Mouse (Mus musculus): ENCODE results near the gene Galnt18.

DNA sequence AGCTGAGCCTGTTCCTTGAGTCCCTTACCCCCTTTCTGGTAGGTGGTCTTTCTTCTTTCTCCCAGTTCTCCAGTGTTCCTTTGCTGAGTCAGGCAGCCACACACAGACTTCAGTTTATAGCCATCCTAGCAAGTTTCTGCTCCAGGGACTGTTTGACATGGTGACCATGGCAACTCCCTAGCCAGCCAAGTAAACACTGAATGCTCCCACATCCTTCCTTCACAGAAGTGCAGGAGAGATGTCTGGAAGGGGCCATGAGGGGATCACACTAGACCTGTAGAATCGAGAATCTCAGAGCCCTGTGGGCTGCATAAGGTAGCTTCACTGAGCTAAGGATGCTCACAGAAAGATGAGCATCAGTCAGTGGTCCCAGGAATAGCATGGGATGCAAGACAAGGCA lies 33.3 kb upstream of the Galnt18 start:
- TF ChIP-seq CTCF (IDR thresholded peaks at IDR 0.05; ENCODE audit: low read depth, low read length) (no peak), POLR2A (IDR thresholded peaks at IDR 0.05; ENCODE audit: borderline replicate concordance, low read depth, low read length) (no peak)
